In the genomic region with DNA sequence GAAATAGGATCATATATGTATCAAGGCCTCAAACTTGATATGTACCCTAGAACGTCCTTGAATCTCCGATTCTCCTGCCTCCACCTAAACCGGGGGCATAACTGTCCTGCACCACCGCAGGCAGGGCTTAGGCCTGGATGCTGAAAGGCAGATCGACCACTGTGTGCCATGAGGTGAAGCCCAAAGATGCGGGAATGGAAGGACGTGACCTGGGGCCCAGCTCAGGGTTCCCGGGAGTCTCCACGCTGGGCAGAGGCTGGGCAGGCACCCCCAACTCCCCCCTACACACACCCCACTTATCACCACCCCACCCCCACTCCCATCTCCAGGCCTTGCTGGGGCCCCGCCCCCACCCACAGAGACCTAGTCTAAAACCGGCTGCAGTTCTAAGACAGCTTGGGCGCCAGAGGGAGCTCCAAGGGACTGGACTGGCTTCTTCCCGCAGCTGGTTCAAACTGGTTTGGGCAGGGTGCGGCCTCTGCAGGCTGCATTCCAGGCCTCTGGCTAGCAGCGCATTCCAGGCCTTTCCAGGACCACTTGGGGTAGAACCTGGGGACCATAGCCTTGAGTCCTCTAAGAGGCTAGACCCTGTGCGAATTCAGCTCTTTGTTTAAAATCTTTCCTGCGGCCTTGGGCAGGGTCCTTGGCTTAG, we compare ENCODE assay signal across 8 mouse cellular contexts. TPM values are rescaled to one million over a fixed set of nuclear protein-coding genes. Genes with fewer than 3 reads are reported as not detected.
DNase-seq lines count a peak whose midpoint lies in the region; ATAC-seq lines count a peak whose summit lies in the region.

No protein-coding gene starts in this region.

- H3K9me3 ChIP-seq in heart, embryonic 12.5 days (replicated peaks) = no peaks in the 10 kb centered on the region
- no peaks in the 10 kb centered on the region for H3K9me3 ChIP-seq in kidney, embryonic 14.5 days (ENCODE audit: control insufficient read depth, low read length)
- no peaks in the 10 kb centered on the region for H3K9me3 ChIP-seq in liver, embryonic 13.5 days (replicated peaks)
- H3K9me3 ChIP-seq in neural tube, embryonic 12.5 days = no peaks in the 10 kb centered on the region

- peak overlapping the region; percentile 65 for H3K27ac ChIP-seq in heart, embryonic 12.5 days (ENCODE audit: poor library complexity, severe bottlenecking)
- peak overlapping the region; percentile 55 for H3K27ac ChIP-seq in kidney, embryonic 14.5 days (ENCODE audit: low read depth, low read length)
- H3K27ac ChIP-seq in liver, embryonic 13.5 days = no peak overlapping the region
- H3K27ac ChIP-seq in neural tube, embryonic 12.5 days = no peak overlapping the region

- no peak overlapping the region for H3K4me3 ChIP-seq in heart, embryonic 12.5 days
- no peak overlapping the region for H3K4me3 ChIP-seq in kidney, embryonic 14.5 days (ENCODE audit: low read length)
- no peak overlapping the region for H3K4me3 ChIP-seq in liver, embryonic 13.5 days (replicated peaks)
- H3K4me3 ChIP-seq in neural tube, embryonic 12.5 days = no peak overlapping the region

- ATAC-seq in heart, embryonic 12.5 days (ENCODE audit: insufficient number of reproducible peaks, low FRiP score) = peak; percentile 80
- ATAC-seq in kidney, embryonic 14.5 days (ENCODE audit: low FRiP score, low TSS enrichment) = peak; percentile 86
- peak; percentile 36; the same call in 1 of the 2 replicates for ATAC-seq in liver, embryonic 13.5 days (ENCODE audit: low read depth)
- peak; percentile 55 for ATAC-seq in neural tube, embryonic 12.5 days (ENCODE audit: low FRiP score, low read depth)

- WGBS in heart, embryonic 12.5 days = 16% methylated on average over 17 of the region's 17 CpGs
- 17% methylated on average over 17 of the region's 17 CpGs for WGBS in kidney, embryonic 14.5 days
- WGBS in liver, embryonic 13.5 days (ENCODE audit: insufficient replicate concordance) = 31% methylated on average over 17 of the region's 17 CpGs
- 19% methylated on average over 17 of the region's 17 CpGs for whole genome bisulfite sequencing in neural tube, embryonic 12.5 days

- peak overlapping the region; percentile 45; the same call in 1 of the 2 replicates for H3K9ac ChIP-seq in heart, embryonic 12.5 days
- peak overlapping the region; percentile 40 for H3K9ac ChIP-seq in kidney, embryonic 14.5 days (ENCODE audit: low read depth, low read length)
- H3K9ac ChIP-seq in liver, embryonic 13.5 days = peak overlapping the region; percentile 31; the same call in 1 of the 2 replicates
- H3K9ac ChIP-seq in neural tube, embryonic 12.5 days = no peak overlapping the region

- peak; percentile 23 to 52 for DNase-seq in cerebellum, postnatal 25 days
- DNase-seq in cerebellum, adult 18-20 months = no peak
- DNase-seq in fat pad, adult 2 months (ENCODE audit: extremely low read depth, low read depth, low spot score) = peak; percentile 25
- peak; percentile 54 for DNase-seq in liver, embryonic 13.5 days
- DNase-seq in thymus, postnatal 36 days = peak; percentile 36 to 40

- no peaks in the 10 kb centered on the region for H3K36me3 ChIP-seq in heart, embryonic 12.5 days
- no peaks in the 10 kb centered on the region for H3K36me3 ChIP-seq in kidney, embryonic 14.5 days (ENCODE audit: control insufficient read depth, insufficient read depth, low read length)
- H3K36me3 ChIP-seq in liver, embryonic 13.5 days = no peaks in the 10 kb centered on the region
- no peaks in the 10 kb centered on the region for H3K36me3 ChIP-seq in neural tube, embryonic 12.5 days

- H3K27me3 ChIP-seq in heart, embryonic 12.5 days (replicated peaks) = peaks cover 4% of the 10 kb centered on the region; the same call in 1 of the 2 replicates
- H3K27me3 ChIP-seq in kidney, embryonic 14.5 days (ENCODE audit: control insufficient read depth, insufficient read depth, low read length) = no peaks in the 10 kb centered on the region
- H3K27me3 ChIP-seq in liver, embryonic 13.5 days = peaks cover 16% of the 10 kb centered on the region
- peaks cover 3% of the 10 kb centered on the region; the same call in 1 of the 2 replicates for H3K27me3 ChIP-seq in neural tube, embryonic 12.5 days (replicated peaks)

- peak overlapping the region; percentile 1; the same call in 1 of the 2 replicates for H3K4me2 ChIP-seq in heart, embryonic 12.5 days
- H3K4me2 ChIP-seq in kidney, embryonic 14.5 days (replicated peaks; ENCODE audit: low read depth, low read length) = no peak overlapping the region
- no peak overlapping the region for H3K4me2 ChIP-seq in liver, embryonic 13.5 days
- no peak overlapping the region for H3K4me2 ChIP-seq in neural tube, embryonic 12.5 days (replicated peaks)

- H3K4me1 ChIP-seq in heart, embryonic 12.5 days (replicated peaks) = peaks cover 26% of the 10 kb centered on the region
- H3K4me1 ChIP-seq in kidney, embryonic 14.5 days (ENCODE audit: control insufficient read depth, insufficient read depth, low read length) = peaks cover 3% of the 10 kb centered on the region; the same call in 1 of the 2 replicates
- peaks cover 27% of the 10 kb centered on the region for H3K4me1 ChIP-seq in liver, embryonic 13.5 days (replicated peaks)
- peaks cover 14% of the 10 kb centered on the region for H3K4me1 ChIP-seq in neural tube, embryonic 12.5 days

RNA-seq across cellular contexts. Expression of gene Pard6b, which starts 34.0 kb away (rescaled TPM):
- 13.0 and 13.2 TPM in 2 replicates for polyA plus RNA-seq in heart, embryonic 12.5 days (2016; fragmentation: Nextera tagmentation; extraction: Ambion mirVana)
- 9.7 and 22.0 TPM in 2 replicates for polyA plus RNA-seq in kidney, embryonic 14.5 days (2014; fragmentation: Nextera tagmentation; extraction: Ambion mirVana)
- polyA plus RNA-seq in liver, embryonic 13.5 days (2015; fragmentation: Nextera tagmentation; extraction: Ambion mirVana) = 2.2 and 2.9 TPM in 2 replicates
- 9.3 and 10.1 TPM in 2 replicates for polyA plus RNA-seq in neural tube, embryonic 12.5 days (2016; fragmentation: Nextera tagmentation; extraction: Ambion mirVana)

Comparison
In these comparisons a context has a peak if more than half of its experiments do, and no peak if none do; other contexts are left out.
1. DNase-seq: peak in cerebellum, postnatal 25 days (2 of 2), fat pad, adult 2 months (single experiment), liver, embryonic 13.5 days (single experiment) and thymus, postnatal 36 days (2 of 2); none in cerebellum, adult 18-20 months (0 of 2).
2. ATAC-seq: peak in every context shown above with its lines; median percentile 86 in kidney, embryonic 14.5 days; 80 in heart, embryonic 12.5 days; 55 in neural tube, embryonic 12.5 days; 36 in liver, embryonic 13.5 days.
3. H3K27ac ChIP-seq: peak in heart, embryonic 12.5 days (single experiment) and kidney, embryonic 14.5 days (single experiment); none in liver, embryonic 13.5 days (single experiment) and neural tube, embryonic 12.5 days (single experiment).